Mouse (Mus musculus): ENCODE data around the gene Gbp2b. TPM values are rescaled to one million over a fixed set of nuclear protein-coding genes. Genes with fewer than 3 reads are reported as not detected.
A peak's percentile ranks its signal among the peaks of the same experiment; 100 is the strongest.
"Not testable (repeated sequence)": the region's sequence is repeated elsewhere in the genome, so short reads cannot be mapped to it uniquely, and the experiment has no call there.

Gbp2b gene
- total RNA-seq, 2 experiments from 2014 or later, result not detected

DNA sequence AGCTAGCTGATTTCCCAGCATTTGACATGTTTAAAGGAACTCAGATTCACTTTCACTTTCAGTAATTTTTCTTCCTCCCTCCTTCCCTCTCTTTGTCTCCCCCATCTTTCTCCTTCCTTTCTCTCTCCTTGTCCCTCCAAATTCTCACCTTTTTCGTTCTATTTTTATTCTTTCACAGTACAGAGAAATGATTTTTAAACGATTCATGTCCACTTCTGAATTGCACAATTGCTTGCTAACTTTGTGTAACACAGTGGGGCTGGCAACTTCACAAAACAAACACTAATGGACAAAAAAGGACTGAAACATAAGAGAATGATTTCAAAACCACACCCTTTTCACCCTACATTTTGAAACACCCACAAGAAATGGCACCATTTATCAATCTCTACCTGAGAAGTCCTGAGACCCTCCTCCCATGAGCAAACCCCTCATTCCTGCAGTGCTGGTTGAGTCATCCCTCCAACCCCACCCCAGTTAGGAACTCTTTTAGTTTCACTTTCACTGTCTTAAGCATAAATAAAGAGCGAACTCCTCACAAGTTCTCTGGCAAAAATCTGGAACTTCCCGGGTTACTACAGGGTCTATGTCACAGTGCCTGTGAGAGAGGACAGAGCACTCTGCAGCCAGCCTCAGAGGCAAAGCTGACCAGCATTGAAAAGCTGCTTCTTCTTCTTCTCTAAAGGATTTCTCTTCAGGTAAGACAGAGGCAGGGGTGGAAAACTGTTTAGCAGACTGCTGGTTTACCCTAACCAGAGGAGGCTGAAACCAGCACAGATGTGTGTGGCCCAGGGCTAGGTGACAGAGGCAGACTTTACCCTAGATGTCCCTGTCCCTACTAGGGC is 25.7 kb downstream of the Gbp2b start, which contains the start of gene Gbp2:
Gbp2 (plus strand) TSS at position 492 of the 845 bp plus-strand sequence.
- peak; percentile 61 for ATAC-seq (ENCODE audit: poor library complexity, severe bottlenecking)

DNA sequence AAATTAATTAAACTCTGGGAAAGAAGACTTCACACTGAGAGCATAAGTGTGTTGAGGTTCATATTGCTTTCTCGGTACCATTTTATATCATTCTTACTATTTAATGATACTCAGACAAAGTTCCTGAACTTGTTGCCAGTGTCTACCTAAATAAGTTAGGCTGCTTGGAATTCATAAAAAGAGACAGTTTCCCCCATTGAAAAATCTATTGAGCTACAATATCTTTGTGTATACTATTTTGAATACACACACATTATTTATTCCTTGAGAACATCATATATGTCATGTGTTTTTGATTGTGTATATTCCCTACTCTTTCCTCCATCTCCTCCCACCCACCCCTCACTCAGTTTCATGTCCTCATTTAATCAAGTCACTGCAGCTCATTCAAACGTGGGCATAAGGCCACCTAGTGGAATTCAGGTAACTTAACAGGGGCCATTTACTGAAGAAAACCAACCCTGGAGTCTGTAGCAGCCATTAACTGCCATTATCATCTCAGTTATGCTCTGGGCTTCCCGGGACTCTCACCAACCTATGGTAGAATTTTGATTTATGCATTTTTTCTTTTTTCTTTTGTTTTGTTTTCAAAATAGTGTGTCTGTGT is 26.4 kb downstream of the Gbp2b start:
- peak; percentile 80 for ATAC-seq (ENCODE audit: poor library complexity, severe bottlenecking)

DNA sequence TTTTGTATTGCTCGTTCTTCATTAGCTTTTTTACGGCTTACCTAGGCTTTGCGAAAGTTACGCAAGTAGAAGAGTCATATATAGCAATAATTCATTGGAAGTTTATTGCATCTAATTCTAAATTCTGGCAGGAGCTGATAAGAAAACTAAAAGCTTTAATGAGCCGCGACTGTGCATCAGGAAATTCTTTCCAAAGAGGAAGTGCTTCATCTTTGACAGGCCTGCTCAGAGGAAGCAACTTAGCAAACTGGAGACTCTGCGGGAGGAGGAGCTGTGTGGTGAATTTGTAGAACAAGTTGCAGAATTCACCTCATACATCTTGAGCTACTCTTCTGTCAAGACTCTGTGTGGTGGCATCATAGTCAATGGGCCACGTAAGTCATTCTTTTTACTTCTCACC is 35.7 kb downstream of the Gbp2b start:
- peak; percentile 85 for ATAC-seq (ENCODE audit: poor library complexity, severe bottlenecking)

DNA sequence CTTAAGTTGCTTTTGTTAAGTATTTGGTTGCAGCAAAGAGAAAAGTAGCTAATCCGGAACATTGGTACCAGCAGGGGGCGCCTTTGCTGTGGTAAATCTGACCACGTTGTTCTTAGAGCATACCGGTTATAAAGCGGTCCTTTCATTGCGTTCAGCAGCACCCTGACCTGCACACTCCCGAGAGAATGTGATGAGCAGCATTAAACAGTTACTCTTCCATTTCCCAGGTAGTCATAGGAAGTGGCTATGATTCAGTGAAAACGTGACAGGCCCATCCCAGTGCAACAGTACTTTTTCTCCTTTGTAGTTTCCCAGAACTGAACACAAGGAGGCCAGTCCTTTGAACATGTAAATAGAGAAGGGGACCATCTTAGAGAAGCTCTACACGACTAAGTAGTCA is 45.6 kb downstream of the Gbp2b start:
- peak; percentile 78 for ATAC-seq (ENCODE audit: poor library complexity, severe bottlenecking)

DNA sequence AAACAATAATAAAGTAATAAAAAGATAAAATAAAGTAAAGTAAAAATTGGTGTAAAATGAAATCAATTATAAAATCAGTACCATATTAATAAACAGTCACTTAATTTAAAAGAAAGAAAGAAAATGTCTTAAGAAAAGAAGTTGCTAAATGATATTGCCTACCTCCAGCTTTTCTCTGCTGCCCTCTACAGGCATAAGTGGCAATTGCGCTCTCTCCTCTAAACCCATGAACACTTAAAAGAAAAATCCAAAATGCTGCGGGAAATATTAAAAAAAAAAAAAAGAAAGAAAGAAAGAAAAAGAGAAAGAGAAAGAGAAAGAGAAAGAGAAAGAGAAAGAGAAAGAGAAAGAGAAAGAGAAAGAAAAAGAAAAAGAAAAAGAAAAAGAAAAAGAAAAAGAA is 51.3 kb downstream of the Gbp2b start:
- peak; percentile 82 for ATAC-seq (ENCODE audit: poor library complexity, severe bottlenecking)

DNA sequence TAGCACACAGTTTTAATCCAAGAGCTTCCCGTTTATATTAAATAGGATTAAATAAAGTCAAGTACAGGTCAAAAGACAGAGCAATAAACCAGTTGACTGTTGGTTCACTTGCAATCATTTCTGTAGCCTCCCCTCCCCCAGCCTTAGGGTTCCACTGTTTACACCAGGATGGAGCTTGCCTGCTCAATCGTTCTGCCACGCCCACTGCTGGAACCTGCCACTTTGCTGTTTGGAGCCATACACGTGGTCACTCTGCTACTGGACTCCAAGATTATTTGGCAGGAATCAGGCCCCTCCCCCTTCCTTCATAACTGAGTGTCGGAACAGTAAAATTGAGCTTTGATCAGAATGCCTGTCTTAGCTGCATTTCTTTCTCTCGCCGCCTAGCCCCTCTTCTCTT is 53.2 kb downstream of the Gbp2b start:
- ATAC-seq (ENCODE audit: poor library complexity, severe bottlenecking), result not testable (repeated sequence)

DNA sequence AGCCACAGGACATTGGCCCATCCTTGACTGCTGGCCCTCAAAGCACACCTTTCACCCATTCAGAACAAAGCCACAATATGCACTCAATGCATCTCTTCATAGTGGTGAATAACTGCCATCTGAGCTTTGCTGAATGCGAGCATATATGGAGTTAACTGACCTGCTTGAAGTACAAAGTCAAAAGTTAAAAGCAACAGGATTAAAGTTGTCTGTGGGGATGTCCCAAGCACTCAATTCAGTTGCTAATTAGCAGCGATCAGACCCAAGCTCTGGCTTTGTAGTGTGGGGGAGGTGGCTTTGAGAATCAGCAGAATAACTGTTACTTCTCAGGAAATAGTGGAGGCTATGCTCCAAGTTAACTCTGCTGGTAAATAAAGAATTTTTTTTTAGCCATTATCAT is 55.6 kb downstream of the Gbp2b start:
- no peak for ATAC-seq (ENCODE audit: poor library complexity, severe bottlenecking)

DNA sequence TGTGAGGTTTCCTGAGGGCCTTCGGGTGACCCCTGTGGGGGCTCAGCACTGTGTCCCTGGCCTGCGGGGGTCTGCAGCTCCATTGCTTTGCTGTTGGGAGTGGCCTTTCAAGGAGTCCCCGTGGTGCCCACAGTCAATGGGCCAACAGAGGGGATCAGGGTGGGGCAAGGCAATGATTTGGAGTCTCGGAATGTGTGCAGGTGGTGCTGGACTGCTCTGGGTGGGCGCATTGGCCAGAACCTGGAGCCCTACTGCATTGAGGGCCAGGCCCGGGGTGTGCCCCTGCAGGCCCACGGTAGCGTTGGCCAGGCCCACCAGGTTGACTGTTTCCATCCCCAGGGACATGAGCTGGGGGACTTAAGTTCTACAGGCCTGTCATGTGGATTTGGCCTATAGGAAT is 70.1 kb downstream of the Gbp2b start:
- no peak for ATAC-seq (ENCODE audit: poor library complexity, severe bottlenecking)

Other genes starting within 250 kb of the Gbp2b start
- gene Pdlim5, start 199.2 kb upstream of the Gbp2b start, total RNA-seq (2015), result 52.0 and 54.7 TPM in 2 replicates
- 42.0 and 43.7 TPM in 2 replicates for gene Pdlim5, start 199.2 kb upstream of the Gbp2b start, total RNA-seq (2017)
- gene Gbp5, start 100.9 kb upstream of the Gbp2b start, total RNA-seq (2015), result 2.9 and 3.6 TPM in 2 replicates
- gene Gbp5, start 100.9 kb upstream of the Gbp2b start, total RNA-seq (2017), result 4.9 and 5.0 TPM in 2 replicates
- 16.0 and 16.6 TPM in 2 replicates for gene Gbp7, start 64.5 kb upstream of the Gbp2b start, total RNA-seq (2015)
- gene Gbp7, start 64.5 kb upstream of the Gbp2b start, total RNA-seq (2017), result 17.8 and 18.4 TPM in 2 replicates
- 29.4 and 32.1 TPM in 2 replicates for gene Gbp3, start 34.8 kb upstream of the Gbp2b start, total RNA-seq (2015)
- 54.8 and 57.3 TPM in 2 replicates for gene Gbp3, start 34.8 kb upstream of the Gbp2b start, total RNA-seq (2017)
- gene Gbp2, start 25.8 kb downstream of the Gbp2b start, total RNA-seq (2015), result 23.7 and 25.7 TPM in 2 replicates
- 28.0 and 33.7 TPM in 2 replicates for gene Gbp2, start 25.8 kb downstream of the Gbp2b start, total RNA-seq (2017)
- gene Kyat3, start 106.2 kb downstream of the Gbp2b start, total RNA-seq (2015), result 6.8 and 9.2 TPM in 2 replicates
- 8.3 and 10.2 TPM in 2 replicates for gene Kyat3, start 106.2 kb downstream of the Gbp2b start, total RNA-seq (2017)
- 85.6 and 86.5 TPM in 2 replicates for gene Gtf2b, start 170.2 kb downstream of the Gbp2b start, total RNA-seq (2015)
- gene Gtf2b, start 170.2 kb downstream of the Gbp2b start, total RNA-seq (2017), result 126 and 133 TPM in 2 replicates